In the genomic region with DNA sequence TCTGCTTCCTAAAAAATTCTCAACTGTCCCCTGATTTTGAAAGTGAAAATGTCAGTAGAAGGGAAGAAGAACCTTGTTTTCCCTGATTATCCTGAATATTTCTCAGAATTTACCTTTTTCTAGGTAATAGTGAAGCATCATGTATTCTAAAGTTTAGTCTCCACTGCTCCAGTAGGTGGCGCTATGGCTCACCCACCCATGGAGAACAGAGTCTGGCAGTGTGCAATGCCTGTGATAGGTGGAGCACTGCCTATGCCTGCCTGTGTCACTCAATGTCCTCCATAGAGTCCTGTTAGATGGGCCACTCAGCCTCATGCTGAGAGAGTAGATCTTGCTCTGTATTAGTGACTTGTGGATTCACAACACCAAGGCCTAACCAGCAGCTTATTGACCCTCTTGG, we compare ENCODE assay signal across 9 mouse cellular contexts.
DNase-seq lines count a peak whose midpoint lies in the region; ATAC-seq and TF ChIP-seq lines count a peak whose summit lies in the region.
"Had no signal": no experiment of that assay in that cellular context is flagged by ENCODE, and none has a peak within 500 bp of the region (broad histone marks: within the 10 kb centered on the region; RNA-seq: fewer than 3 reads in every experiment).

No protein-coding gene starts in this region.

- no peak for ATAC-seq in kidney, embryonic 15.5 days (replicated peaks; ENCODE audit: low FRiP score)
- no peak for ATAC-seq in neural tube, embryonic 15.5 days (ENCODE audit: low FRiP score)

- no peak overlapping the region for H3K27ac ChIP-seq in kidney, embryonic 15.5 days
- H3K27ac ChIP-seq in bone marrow, adult 2 months (ENCODE audit: control insufficient read depth, insufficient read depth, low read depth, low read length, poor library complexity): no peak overlapping the region
- H3K27ac ChIP-seq in neural tube, embryonic 15.5 days (replicated peaks): no peak overlapping the region
- H3K27ac ChIP-seq: liver, embryonic 15.5 days had no signal

- no peaks in the 10 kb centered on the region for H3K27me3 ChIP-seq in kidney, embryonic 15.5 days
- no peaks in the 10 kb centered on the region for H3K27me3 ChIP-seq in neural tube, embryonic 15.5 days (replicated peaks)
- H3K27me3 ChIP-seq: liver, embryonic 15.5 days had no signal

- no peak overlapping the region for H3K4me3 ChIP-seq in kidney, embryonic 15.5 days (replicated peaks)
- no peak overlapping the region for H3K4me3 ChIP-seq in bone marrow, adult 2 months (replicated peaks; ENCODE audit: control insufficient read depth, low read depth, low read length)
- H3K4me3 ChIP-seq in neural tube, embryonic 15.5 days (replicated peaks): no peak overlapping the region
- H3K4me3 ChIP-seq: liver, embryonic 15.5 days had no signal

- H3K9ac ChIP-seq in kidney, embryonic 15.5 days: no peak overlapping the region
- H3K9ac ChIP-seq in neural tube, embryonic 15.5 days (replicated peaks): no peak overlapping the region
- H3K9ac ChIP-seq: liver, embryonic 15.5 days had no signal

- peak; percentile 21 for DNase-seq in kidney, adult 9 months
- DNase-seq in A20 (ENCODE audit: low read depth, low spot score): peak; percentile 36
- DNase-seq in ES-CJ7 (ENCODE audit: low read depth, low spot score): peak; percentile 51
- DNase-seq in spleen, adult 12 weeks (ENCODE audit: low spot score): no peak
- DNase-seq: thymus, postnatal 14 days had no signal

- no peak for TF ChIP-seq POLR2A in bone marrow, adult 2 months (IDR thresholded peaks at IDR 0.05; ENCODE audit: borderline replicate concordance, control insufficient read depth, low read depth, low read length)

- no peaks in the 10 kb centered on the region for H3K36me3 ChIP-seq in kidney, embryonic 15.5 days
- no peaks in the 10 kb centered on the region for H3K36me3 ChIP-seq in neural tube, embryonic 15.5 days
- H3K36me3 ChIP-seq: liver, embryonic 15.5 days had no signal

- peak; percentile 29; the same call in 1 of the 2 replicates for TF ChIP-seq CTCF in bone marrow, adult 2 months (IDR thresholded peaks at IDR 0.05; ENCODE audit: control insufficient read depth, insufficient read depth, low read length)

- H3K9me3 ChIP-seq in kidney, embryonic 15.5 days (replicated peaks): no peaks in the 10 kb centered on the region
- no peaks in the 10 kb centered on the region for H3K9me3 ChIP-seq in neural tube, embryonic 15.5 days (replicated peaks)
- H3K9me3 ChIP-seq: liver, embryonic 15.5 days had no signal

- 38% methylated on average over 1 of the region's 1 CpGs for WGBS in kidney, embryonic 15.5 days
- WGBS in bone marrow, adult 2 months: 32% methylated on average over 1 of the region's 1 CpGs
- WGBS in neural tube, embryonic 15.5 days: 25% methylated on average over 1 of the region's 1 CpGs

- no peak overlapping the region for H3K4me2 ChIP-seq in kidney, embryonic 15.5 days
- H3K4me2 ChIP-seq in neural tube, embryonic 15.5 days: no peak overlapping the region
- H3K4me2 ChIP-seq: liver, embryonic 15.5 days had no signal

- no peaks in the 10 kb centered on the region for H3K4me1 ChIP-seq in kidney, embryonic 15.5 days
- no peaks in the 10 kb centered on the region for H3K4me1 ChIP-seq in bone marrow, adult 2 months (ENCODE audit: control insufficient read depth, insufficient read depth, low read length)
- no peaks in the 10 kb centered on the region for H3K4me1 ChIP-seq in neural tube, embryonic 15.5 days
- H3K4me1 ChIP-seq: liver, embryonic 15.5 days had no signal
